Mouse (Mus musculus): ENCODE results near the gene Itgav. TPM values are rescaled to one million over a fixed set of nuclear protein-coding genes. Genes with fewer than 3 reads are reported as not detected.

Itgav gene
- polyA plus RNA-seq, 1 experiment from 2014 or later, result 66.8 TPM

- WGBS, result 40% methylated on average over 6 of the region's 6 CpGs
- Histone ChIP-seq H3K4me3 (ENCODE audit: low read depth, low read length) (no peak overlapping the region), H3K9me3 (ENCODE audit: low read depth, low read length) (no peaks in the 10 kb centered on the region), H3K27ac (ENCODE audit: low read depth) (no peak overlapping the region), H3K36me3 (ENCODE audit: insufficient read depth) (no peaks in the 10 kb centered on the region), H3K9ac (no peak overlapping the region), H3K4me2 (no peak overlapping the region), H3K4me1 (ENCODE audit: insufficient read depth) (no peaks in the 10 kb centered on the region), H3K27me3 (ENCODE audit: insufficient read depth, low read length) (peaks cover 17% of the 10 kb centered on the region)
- no peak for TF ChIP-seq CTCF (IDR thresholded peaks at IDR 0.05; ENCODE audit: low read depth)
- no peak for ATAC-seq (ENCODE audit: insufficient read depth)
- DNase-seq, result no peak
Measured at GRCm38 (mm10) chr2:83814009-83814408, 89.8 kb downstream of the Itgav start.

DNA sequence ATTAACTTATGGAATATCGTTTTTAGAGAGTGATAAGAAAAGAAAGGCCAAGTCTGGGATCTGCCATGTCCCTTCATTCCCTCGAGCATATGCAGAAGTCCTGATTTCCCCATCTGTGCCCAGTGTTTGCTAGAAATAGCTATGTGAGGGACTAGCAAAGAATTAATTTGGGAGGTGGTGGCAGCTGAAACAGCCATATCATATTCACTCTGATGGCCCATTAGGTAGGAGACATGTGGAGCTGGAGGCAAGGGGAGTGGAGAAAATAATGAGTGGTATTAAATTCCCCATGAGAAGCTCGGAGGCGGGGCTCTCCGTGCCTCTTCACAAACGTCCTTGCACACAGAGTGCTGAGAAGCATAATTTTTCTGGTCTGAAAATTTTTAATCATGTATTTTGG lies 92.0 kb downstream of the Itgav start:
- Histone ChIP-seq H3K4me1 (ENCODE audit: insufficient read depth) (no peaks in the 10 kb centered on the region), H3K4me3 (ENCODE audit: low read depth, low read length) (no peak overlapping the region), H3K27ac (ENCODE audit: low read depth) (no peak overlapping the region), H3K9me3 (ENCODE audit: low read depth, low read length) (no peaks in the 10 kb centered on the region), H3K36me3 (ENCODE audit: insufficient read depth) (no peaks in the 10 kb centered on the region), H3K9ac (no peak overlapping the region), H3K4me2 (no peak overlapping the region), H3K27me3 (ENCODE audit: insufficient read depth, low read length) (peaks cover 17% of the 10 kb centered on the region)
- no peak for DNase-seq
- 68% methylated on average over 6 of the region's 6 CpGs for WGBS
- ATAC-seq (ENCODE audit: insufficient read depth), result no peak
- no peak for TF ChIP-seq CTCF (IDR thresholded peaks at IDR 0.05; ENCODE audit: low read depth)

GRCm38 (mm10) chr2:83825161-83825560 lies 101.0 kb downstream of the Itgav start:
- Histone ChIP-seq H3K27me3 (ENCODE audit: insufficient read depth, low read length) (no peaks in the 10 kb centered on the region), H3K27ac (ENCODE audit: low read depth) (no peak overlapping the region), H3K9ac (no peak overlapping the region), H3K36me3 (ENCODE audit: insufficient read depth) (no peaks in the 10 kb centered on the region), H3K4me3 (ENCODE audit: low read depth, low read length) (no peak overlapping the region), H3K4me1 (ENCODE audit: insufficient read depth) (no peaks in the 10 kb centered on the region), H3K4me2 (no peak overlapping the region), H3K9me3 (ENCODE audit: low read depth, low read length) (no peaks in the 10 kb centered on the region)
- DNase-seq (no peak), ATAC-seq (ENCODE audit: insufficient read depth) (no peak)
- TF ChIP-seq CTCF (IDR thresholded peaks at IDR 0.05; ENCODE audit: low read depth), result no peak
- 52% methylated on average over 5 of the region's 5 CpGs for WGBS

GRCm38 (mm10) chr2:83828895-83829539 lies 104.8 kb downstream of the Itgav start:
- H3K36me3 ChIP-seq (ENCODE audit: insufficient read depth), result no peaks in the 10 kb centered on the region
- no peak for ATAC-seq (ENCODE audit: insufficient read depth)
- no peaks in the 10 kb centered on the region for H3K9me3 ChIP-seq (ENCODE audit: low read depth, low read length)
- no peak for TF ChIP-seq CTCF (IDR thresholded peaks at IDR 0.05; ENCODE audit: low read depth)
- no peaks in the 10 kb centered on the region for H3K27me3 ChIP-seq (ENCODE audit: insufficient read depth, low read length)
- no peaks in the 10 kb centered on the region for H3K4me1 ChIP-seq (ENCODE audit: insufficient read depth)
- H3K27ac ChIP-seq (ENCODE audit: low read depth), result no peak overlapping the region
- DNase-seq, result no peak
- no peak overlapping the region for H3K9ac ChIP-seq
- H3K4me2 ChIP-seq, result no peak overlapping the region
- H3K4me3 ChIP-seq (ENCODE audit: low read depth, low read length), result no peak overlapping the region
- WGBS, result 80% methylated on average over 3 of the region's 3 CpGs

GRCm38 (mm10) chr2:83832903-83833302 lies 108.7 kb downstream of the Itgav start:
- Histone ChIP-seq H3K4me1 (ENCODE audit: insufficient read depth) (no peaks in the 10 kb centered on the region), H3K27ac (ENCODE audit: low read depth) (no peak overlapping the region), H3K4me3 (ENCODE audit: low read depth, low read length) (no peak overlapping the region), H3K27me3 (ENCODE audit: insufficient read depth, low read length) (no peaks in the 10 kb centered on the region), H3K9me3 (ENCODE audit: low read depth, low read length) (no peaks in the 10 kb centered on the region), H3K4me2 (no peak overlapping the region), H3K36me3 (ENCODE audit: insufficient read depth) (no peaks in the 10 kb centered on the region), H3K9ac (no peak overlapping the region)
- ATAC-seq (ENCODE audit: insufficient read depth) (no peak), DNase-seq (no peak)
- no peak for TF ChIP-seq CTCF (IDR thresholded peaks at IDR 0.05; ENCODE audit: low read depth)
- WGBS, result 71% methylated on average over 4 of the region's 4 CpGs

GRCm38 (mm10) chr2:83835313-83836070 lies 111.3 kb downstream of the Itgav start:
- no peak for TF ChIP-seq CTCF (IDR thresholded peaks at IDR 0.05; ENCODE audit: low read depth)
- Histone ChIP-seq H3K4me3 (ENCODE audit: low read depth, low read length) (no peak overlapping the region), H3K4me2 (no peak overlapping the region), H3K27ac (ENCODE audit: low read depth) (no peak overlapping the region), H3K9me3 (ENCODE audit: low read depth, low read length) (no peaks in the 10 kb centered on the region), H3K9ac (no peak overlapping the region), H3K36me3 (ENCODE audit: insufficient read depth) (no peaks in the 10 kb centered on the region), H3K4me1 (ENCODE audit: insufficient read depth) (no peaks in the 10 kb centered on the region), H3K27me3 (ENCODE audit: insufficient read depth, low read length) (no peaks in the 10 kb centered on the region)
- WGBS, result 74% methylated on average over 10 of the region's 10 CpGs
- DNase-seq (no peak), ATAC-seq (ENCODE audit: insufficient read depth) (no peak)

DNA sequence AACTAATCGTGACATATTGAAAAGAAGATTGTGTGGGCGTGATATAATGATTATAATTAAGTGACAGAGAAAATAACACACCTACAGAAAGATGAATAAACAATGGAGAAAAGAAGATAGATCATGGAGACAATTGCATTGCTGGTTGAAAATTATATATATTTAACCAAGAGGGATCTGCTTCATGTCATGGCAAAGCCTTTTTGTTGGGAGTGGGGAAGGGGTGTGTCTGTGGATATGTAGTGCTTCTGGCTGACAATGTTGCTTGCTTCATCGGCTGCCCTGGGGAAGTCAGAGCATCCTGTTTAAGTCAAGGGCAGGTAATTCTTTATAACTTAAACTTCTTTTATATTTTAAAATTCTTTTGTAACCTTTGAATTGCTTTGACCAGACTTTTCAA lies 124.3 kb downstream of the Itgav start:
- Histone ChIP-seq H3K9me3 (ENCODE audit: low read depth, low read length) (no peaks in the 10 kb centered on the region), H3K4me1 (ENCODE audit: insufficient read depth) (no peaks in the 10 kb centered on the region), H3K4me2 (no peak overlapping the region), H3K4me3 (ENCODE audit: low read depth, low read length) (no peak overlapping the region), H3K27me3 (ENCODE audit: insufficient read depth, low read length) (no peaks in the 10 kb centered on the region), H3K27ac (ENCODE audit: low read depth) (no peak overlapping the region), H3K9ac (no peak overlapping the region), H3K36me3 (ENCODE audit: insufficient read depth) (no peaks in the 10 kb centered on the region)
- DNase-seq (no peak), ATAC-seq (ENCODE audit: insufficient read depth) (no peak)
- WGBS, result 69% methylated on average over 3 of the region's 3 CpGs
- TF ChIP-seq CTCF (IDR thresholded peaks at IDR 0.05; ENCODE audit: low read depth), result no peak

All from lung, embryonic 14.5 days (tissue).